Mouse (Mus musculus): Measurements from ENCODE around the gene Gabarapl2. TPM values are rescaled to one million over a fixed set of nuclear protein-coding genes. Genes with fewer than 3 reads are reported as not detected.

Gene Gabarapl2
- polyA plus RNA-seq, 1 experiment from 2014 or later = 187 TPM

- no peak overlapping the region for H3K4me3 ChIP-seq (ENCODE audit: low read depth, low read length)
- no peak overlapping the region for H3K4me2 ChIP-seq (replicated peaks; ENCODE audit: low read depth, low read length)
- H3K9ac ChIP-seq (replicated peaks; ENCODE audit: low read depth, low read length) = no peak overlapping the region
- no peaks in the 10 kb centered on the region for H3K4me1 ChIP-seq (ENCODE audit: control insufficient read depth, insufficient read depth, low read length)
- H3K9me3 ChIP-seq (ENCODE audit: control insufficient read depth, low read depth, low read length) = no peaks in the 10 kb centered on the region
- no peaks in the 10 kb centered on the region; the same call in none of the 2 replicates for H3K36me3 ChIP-seq (ENCODE audit: control insufficient read depth, insufficient read depth, low read length)
- ATAC-seq (ENCODE audit: insufficient number of reproducible peaks, insufficient read depth, low FRiP score, low read depth) = no peak
- 85% methylated on average over 5 of the region's 5 CpGs for WGBS
- H3K27ac ChIP-seq (ENCODE audit: low read length) = no peak overlapping the region
- no peaks in the 10 kb centered on the region for H3K27me3 ChIP-seq (ENCODE audit: control insufficient read depth, insufficient read depth, low read length)
These were observed 26.9 kb downstream of the Gabarapl2 start for GRCm38 (mm10) chr8:111967246-111967870.

- Histone ChIP-seq H3K36me3 (ENCODE audit: control insufficient read depth, insufficient read depth, low read length) (no peaks in the 10 kb centered on the region; the same call in none of the 2 replicates), H3K4me3 (ENCODE audit: low read depth, low read length) (no peak overlapping the region), H3K4me2 (replicated peaks; ENCODE audit: low read depth, low read length) (no peak overlapping the region), H3K9me3 (ENCODE audit: control insufficient read depth, low read depth, low read length) (no peaks in the 10 kb centered on the region), H3K27me3 (ENCODE audit: control insufficient read depth, insufficient read depth, low read length) (no peaks in the 10 kb centered on the region), H3K4me1 (ENCODE audit: control insufficient read depth, insufficient read depth, low read length) (no peaks in the 10 kb centered on the region), H3K27ac (ENCODE audit: low read length) (no peak overlapping the region), H3K9ac (replicated peaks; ENCODE audit: low read depth, low read length) (no peak overlapping the region)
- ATAC-seq (ENCODE audit: insufficient number of reproducible peaks, insufficient read depth, low FRiP score, low read depth) = no peak
- 81% methylated on average over 10 of the region's 10 CpGs for WGBS
These were observed 28.0 kb downstream of the Gabarapl2 start for GRCm38 (mm10) chr8:111968541-111968940.

GRCm38 (mm10) chr8:111968991-111969390, 28.5 kb downstream of the Gabarapl2 start:
- Histone ChIP-seq H3K27ac (ENCODE audit: low read length) (no peak overlapping the region), H3K27me3 (ENCODE audit: control insufficient read depth, insufficient read depth, low read length) (no peaks in the 10 kb centered on the region), H3K4me1 (ENCODE audit: control insufficient read depth, insufficient read depth, low read length) (no peaks in the 10 kb centered on the region), H3K9ac (replicated peaks; ENCODE audit: low read depth, low read length) (no peak overlapping the region), H3K9me3 (ENCODE audit: control insufficient read depth, low read depth, low read length) (no peaks in the 10 kb centered on the region), H3K4me2 (replicated peaks; ENCODE audit: low read depth, low read length) (no peak overlapping the region), H3K36me3 (ENCODE audit: control insufficient read depth, insufficient read depth, low read length) (no peaks in the 10 kb centered on the region; the same call in none of the 2 replicates), H3K4me3 (ENCODE audit: low read depth, low read length) (no peak overlapping the region)
- WGBS = 43% methylated on average over 5 of the region's 5 CpGs
- ATAC-seq (ENCODE audit: insufficient number of reproducible peaks, insufficient read depth, low FRiP score, low read depth) = no peak

GRCm38 (mm10) chr8:111974138-111974537, 33.6 kb downstream of the Gabarapl2 start:
- no peaks in the 10 kb centered on the region for H3K27me3 ChIP-seq (ENCODE audit: control insufficient read depth, insufficient read depth, low read length)
- 97% methylated on average over 12 of the region's 12 CpGs for WGBS
- H3K9ac ChIP-seq (replicated peaks; ENCODE audit: low read depth, low read length) = no peak overlapping the region
- H3K4me1 ChIP-seq (ENCODE audit: control insufficient read depth, insufficient read depth, low read length) = no peaks in the 10 kb centered on the region
- no peak overlapping the region for H3K27ac ChIP-seq (ENCODE audit: low read length)
- H3K9me3 ChIP-seq (ENCODE audit: control insufficient read depth, low read depth, low read length) = no peaks in the 10 kb centered on the region
- no peak overlapping the region for H3K4me2 ChIP-seq (replicated peaks; ENCODE audit: low read depth, low read length)
- peaks cover 3% of the 10 kb centered on the region; the same call in 1 of the 2 replicates for H3K36me3 ChIP-seq (ENCODE audit: control insufficient read depth, insufficient read depth, low read length)
- ATAC-seq (ENCODE audit: insufficient number of reproducible peaks, insufficient read depth, low FRiP score, low read depth) = no peak
- H3K4me3 ChIP-seq (ENCODE audit: low read depth, low read length) = no peak overlapping the region

- Histone ChIP-seq H3K9me3 (ENCODE audit: control insufficient read depth, low read depth, low read length) (no peaks in the 10 kb centered on the region), H3K4me2 (replicated peaks; ENCODE audit: low read depth, low read length) (no peak overlapping the region), H3K4me3 (ENCODE audit: low read depth, low read length) (no peak overlapping the region), H3K9ac (replicated peaks; ENCODE audit: low read depth, low read length) (no peak overlapping the region), H3K27ac (ENCODE audit: low read length) (no peak overlapping the region), H3K36me3 (ENCODE audit: control insufficient read depth, insufficient read depth, low read length) (peaks cover 8% of the 10 kb centered on the region; the same call in 1 of the 2 replicates), H3K4me1 (ENCODE audit: control insufficient read depth, insufficient read depth, low read length) (no peaks in the 10 kb centered on the region), H3K27me3 (ENCODE audit: control insufficient read depth, insufficient read depth, low read length) (no peaks in the 10 kb centered on the region)
- ATAC-seq (ENCODE audit: insufficient number of reproducible peaks, insufficient read depth, low FRiP score, low read depth) = no peak
- 92% methylated on average over 2 of the region's 2 CpGs for WGBS
These were observed 35.2 kb downstream of the Gabarapl2 start for GRCm38 (mm10) chr8:111975706-111976105.

GRCm38 (mm10) chr8:111976326-111976725, 35.8 kb downstream of the Gabarapl2 start:
- no peak overlapping the region for H3K9ac ChIP-seq (replicated peaks; ENCODE audit: low read depth, low read length)
- no peak for ATAC-seq (ENCODE audit: insufficient number of reproducible peaks, insufficient read depth, low FRiP score, low read depth)
- peaks cover 8% of the 10 kb centered on the region; the same call in 1 of the 2 replicates for H3K36me3 ChIP-seq (ENCODE audit: control insufficient read depth, insufficient read depth, low read length)
- H3K4me2 ChIP-seq (replicated peaks; ENCODE audit: low read depth, low read length) = no peak overlapping the region
- 85% methylated on average over 2 of the region's 2 CpGs for whole genome bisulfite sequencing
- H3K27ac ChIP-seq (ENCODE audit: low read length) = no peak overlapping the region
- H3K9me3 ChIP-seq (ENCODE audit: control insufficient read depth, low read depth, low read length) = no peaks in the 10 kb centered on the region
- H3K27me3 ChIP-seq (ENCODE audit: control insufficient read depth, insufficient read depth, low read length) = no peaks in the 10 kb centered on the region
- no peak overlapping the region for H3K4me3 ChIP-seq (ENCODE audit: low read depth, low read length)
- no peaks in the 10 kb centered on the region for H3K4me1 ChIP-seq (ENCODE audit: control insufficient read depth, insufficient read depth, low read length)

- no peaks in the 10 kb centered on the region for H3K4me1 ChIP-seq (ENCODE audit: control insufficient read depth, insufficient read depth, low read length)
- 62% methylated on average over 10 of the region's 10 CpGs for WGBS
- peaks cover 13% of the 10 kb centered on the region; the same call in 1 of the 2 replicates for H3K36me3 ChIP-seq (ENCODE audit: control insufficient read depth, insufficient read depth, low read length)
- no peak overlapping the region for H3K9ac ChIP-seq (replicated peaks; ENCODE audit: low read depth, low read length)
- ATAC-seq (ENCODE audit: insufficient number of reproducible peaks, insufficient read depth, low FRiP score, low read depth) = no peak
- no peaks in the 10 kb centered on the region for H3K27me3 ChIP-seq (ENCODE audit: control insufficient read depth, insufficient read depth, low read length)
- H3K9me3 ChIP-seq (ENCODE audit: control insufficient read depth, low read depth, low read length) = no peaks in the 10 kb centered on the region
- H3K27ac ChIP-seq (ENCODE audit: low read length) = no peak overlapping the region
- H3K4me3 ChIP-seq (ENCODE audit: low read depth, low read length) = no peak overlapping the region
- H3K4me2 ChIP-seq (replicated peaks; ENCODE audit: low read depth, low read length) = no peak overlapping the region
These were observed 37.6 kb downstream of the Gabarapl2 start for GRCm38 (mm10) chr8:111978147-111978546.

GRCm38 (mm10) chr8:111982116-111982515, 41.6 kb downstream of the Gabarapl2 start:
- Histone ChIP-seq H3K9me3 (ENCODE audit: control insufficient read depth, low read depth, low read length) (no peaks in the 10 kb centered on the region), H3K36me3 (ENCODE audit: control insufficient read depth, insufficient read depth, low read length) (peaks cover 28% of the 10 kb centered on the region; the same call in 1 of the 2 replicates), H3K4me3 (ENCODE audit: low read depth, low read length) (no peak overlapping the region), H3K9ac (replicated peaks; ENCODE audit: low read depth, low read length) (no peak overlapping the region), H3K27ac (ENCODE audit: low read length) (no peak overlapping the region), H3K4me1 (ENCODE audit: control insufficient read depth, insufficient read depth, low read length) (no peaks in the 10 kb centered on the region), H3K27me3 (ENCODE audit: control insufficient read depth, insufficient read depth, low read length) (no peaks in the 10 kb centered on the region), H3K4me2 (replicated peaks; ENCODE audit: low read depth, low read length) (no peak overlapping the region)
- no peak for ATAC-seq (ENCODE audit: insufficient number of reproducible peaks, insufficient read depth, low FRiP score, low read depth)
- WGBS = 72% methylated on average over 7 of the region's 7 CpGs

GRCm38 (mm10) chr8:111984511-111984910, 44.0 kb downstream of the Gabarapl2 start:
- 76% methylated on average over 10 of the region's 10 CpGs for WGBS
- H3K27ac ChIP-seq (ENCODE audit: low read length) = no peak overlapping the region
- ATAC-seq (ENCODE audit: insufficient number of reproducible peaks, insufficient read depth, low FRiP score, low read depth) = no peak
- no peaks in the 10 kb centered on the region for H3K4me1 ChIP-seq (ENCODE audit: control insufficient read depth, insufficient read depth, low read length)
- no peaks in the 10 kb centered on the region for H3K9me3 ChIP-seq (ENCODE audit: control insufficient read depth, low read depth, low read length)
- H3K4me3 ChIP-seq (ENCODE audit: low read depth, low read length) = no peak overlapping the region
- no peak overlapping the region for H3K4me2 ChIP-seq (replicated peaks; ENCODE audit: low read depth, low read length)
- H3K27me3 ChIP-seq (ENCODE audit: control insufficient read depth, insufficient read depth, low read length) = no peaks in the 10 kb centered on the region
- H3K9ac ChIP-seq (replicated peaks; ENCODE audit: low read depth, low read length) = no peak overlapping the region
- peaks cover 32% of the 10 kb centered on the region for H3K36me3 ChIP-seq (ENCODE audit: control insufficient read depth, insufficient read depth, low read length)

All from stomach, embryonic 14.5 days (tissue).